Mouse (Mus musculus) lung, postnatal 36 days (tissue): ENCODE results near the gene Junb.

ENCODE experiments used
- DNase-seq: peaks from one replicate; pipeline ENCODE4 v3.0.0; 2022; ENCODE audit warnings: mixed read lengths

The Junb gene

GRCm38 (mm10) chr8:84970135-84970790 lies 8.3 kb downstream of the Junb start:
- DNase-seq: no peak

GRCm38 (mm10) chr8:84969241-84970134 lies 9.0 kb downstream of the Junb start, which contains the start of the genes Gm49661, Prdx2 and Rnaseh2a:
TSS of gene Gm49661 (minus strand) at chr8:84969433.
TSS of gene Prdx2 (plus strand) at chr8:84969587.
TSS of gene Rnaseh2a (minus strand) at chr8:84969767.
- peak; percentile 80 for DNase-seq

GRCm38 (mm10) chr8:84968650-84969049 lies 9.9 kb downstream of the Junb start:
- DNase-seq: no peak

- no peak for DNase-seq
Observed at GRCm38 (mm10) chr8:84967532-84968304, 10.8 kb downstream of the Junb start.

- no peak for DNase-seq
Observed at GRCm38 (mm10) chr8:84966603-84967002, 11.9 kb downstream of the Junb start.

GRCm38 (mm10) chr8:84965731-84966291 lies 12.7 kb downstream of the Junb start:
- DNase-seq: peak; percentile 98

- no peak for DNase-seq
Observed at GRCm38 (mm10) chr8:84963952-84964351, 14.6 kb downstream of the Junb start.

GRCm38 (mm10) chr8:84959811-84960210 lies 18.7 kb downstream of the Junb start:
- DNase-seq: no peak

GRCm38 (mm10) chr8:84956768-84957167 lies 21.8 kb downstream of the Junb start:
- peak; percentile 86 for DNase-seq

- peak; percentile 89 for DNase-seq
Observed at GRCm38 (mm10) chr8:84952612-84953255, 25.8 kb downstream of the Junb start.

- no peak for DNase-seq
Observed at GRCm38 (mm10) chr8:84949753-84950152, 28.8 kb downstream of the Junb start.

- DNase-seq: peak; percentile 59
Observed at GRCm38 (mm10) chr8:84947241-84947545, 31.3 kb downstream of the Junb start.

- no peak for DNase-seq
Observed at GRCm38 (mm10) chr8:84946528-84947240, 31.8 kb downstream of the Junb start, which contains the start of gene Rtbdn. TSS of gene Rtbdn (plus strand) at chr8:84946991.

GRCm38 (mm10) chr8:84945633-84946527 lies 32.6 kb downstream of the Junb start:
- no peak for DNase-seq

- DNase-seq: no peak
Observed at GRCm38 (mm10) chr8:84945235-84945632, 33.3 kb downstream of the Junb start.

GRCm38 (mm10) chr8:84944478-84945160 lies 33.9 kb downstream of the Junb start:
- peak; percentile 38 for DNase-seq

- no peak for DNase-seq
Observed at GRCm38 (mm10) chr8:84943699-84944098, 34.8 kb downstream of the Junb start.

- no peak for DNase-seq
Observed at GRCm38 (mm10) chr8:84937620-84938485, 40.7 kb downstream of the Junb start.
